Mouse (Mus musculus): Measurements from ENCODE around the gene Sec61a2.

The Sec61a2 gene

DNA sequence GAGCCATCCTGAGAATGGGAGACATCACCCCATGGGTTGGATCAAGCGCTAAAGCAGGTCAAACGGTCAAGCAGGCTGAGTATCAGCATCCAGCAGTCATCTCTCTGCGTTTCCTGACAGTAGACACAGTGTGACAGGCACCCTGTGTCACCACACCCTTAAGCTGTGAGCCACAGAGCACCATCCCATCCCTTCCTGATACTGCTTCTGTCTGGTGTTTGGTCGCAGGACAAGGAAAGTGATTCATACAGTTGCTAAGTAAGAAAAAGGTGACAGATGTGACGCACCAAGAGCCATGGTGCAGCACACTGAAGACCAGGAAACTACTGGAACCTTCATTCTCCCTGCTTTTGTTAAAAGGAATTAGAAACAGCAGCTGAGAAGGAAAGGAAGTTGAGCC lies 6.4 kb downstream of the Sec61a2 start:
- no peak for DNase-seq (ENCODE audit: low read depth, low spot score)

DNA sequence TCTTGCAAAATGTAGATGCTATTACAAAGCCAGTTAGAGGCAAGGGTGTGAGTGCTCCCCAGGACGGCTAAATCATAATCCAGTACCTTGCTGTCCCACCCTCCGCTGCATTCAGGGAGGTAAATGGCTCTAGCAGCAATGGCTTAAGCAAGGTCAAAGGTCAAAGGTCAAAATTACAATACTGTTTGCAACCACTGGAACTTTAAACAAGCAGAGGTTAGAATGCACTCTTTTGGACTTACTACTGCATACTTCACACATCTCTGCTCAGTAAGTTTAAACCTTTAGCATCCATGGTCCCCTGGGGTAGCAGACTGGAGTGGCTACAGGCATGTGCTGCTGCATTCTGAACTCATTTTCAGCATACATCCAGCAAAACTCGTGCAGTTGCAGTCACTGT lies 17.8 kb downstream of the Sec61a2 start:
- no peak for DNase-seq (ENCODE audit: low read depth, low spot score)

DNA sequence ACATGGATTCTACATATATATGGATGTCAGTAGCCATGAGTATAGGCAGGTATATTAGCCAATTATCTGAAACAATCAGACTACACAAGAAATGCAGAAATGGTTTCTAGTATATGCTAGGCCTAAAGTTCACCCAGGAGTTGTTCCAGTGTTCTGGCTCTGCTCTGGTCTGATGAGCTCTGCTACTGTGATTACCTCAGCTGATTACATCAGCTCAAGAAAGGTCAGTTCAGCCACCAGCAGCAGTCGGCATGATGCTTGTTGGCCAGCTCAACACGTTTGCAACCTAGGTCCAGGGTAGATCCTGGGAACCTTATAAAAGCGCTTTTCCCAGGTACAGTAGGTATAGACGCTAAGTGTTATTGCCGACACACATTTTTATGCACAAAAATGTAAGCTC lies 25.5 kb downstream of the Sec61a2 start:
- DNase-seq (ENCODE audit: low read depth, low spot score) = no peak

DNA sequence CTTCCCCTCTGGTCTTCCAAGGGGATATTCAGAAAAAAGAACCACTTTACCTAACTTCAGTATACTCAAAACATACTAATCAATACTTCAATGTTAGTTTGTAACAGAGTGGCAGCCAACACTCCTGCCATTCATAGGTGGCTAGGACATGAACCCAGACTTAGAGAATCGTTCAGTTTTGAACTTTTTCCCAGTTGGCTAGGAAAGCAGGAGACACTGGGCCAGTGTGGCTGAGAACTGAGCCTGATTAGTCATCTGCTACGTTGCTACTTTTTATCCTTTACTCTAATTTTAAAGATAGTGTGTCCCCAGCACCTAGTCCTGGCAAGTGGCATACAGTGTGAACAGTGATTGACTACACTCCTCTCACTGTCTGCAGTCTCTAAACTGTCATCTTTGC lies 27.6 kb downstream of the Sec61a2 start:
- DNase-seq (ENCODE audit: low read depth, low spot score) = peak; percentile 10

DNA sequence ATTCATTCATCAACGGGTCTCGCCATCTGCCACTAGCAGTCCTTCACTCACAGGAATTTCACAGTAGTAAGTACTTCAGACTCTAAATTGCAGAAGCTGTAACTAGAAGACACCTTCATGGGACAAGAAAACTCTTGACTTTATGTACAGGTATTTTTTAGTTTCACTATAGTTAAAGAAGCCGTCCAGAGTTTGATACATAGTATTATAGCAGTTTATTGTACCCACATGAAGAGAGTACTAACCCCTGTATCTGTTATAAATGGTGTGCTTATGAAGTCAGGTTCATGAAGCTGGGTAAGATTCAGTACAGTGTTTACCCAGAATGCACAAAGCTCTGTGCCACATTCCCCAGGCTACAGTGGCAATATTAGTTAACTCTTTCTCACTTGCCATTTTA lies 32.4 kb downstream of the Sec61a2 start, which contains the start of gene Gm13199:
Gene Gm13199 (minus strand): TSS at position 101 of the 400 bp plus-strand sequence.
- no peak for DNase-seq (ENCODE audit: low read depth, low spot score)

DNA sequence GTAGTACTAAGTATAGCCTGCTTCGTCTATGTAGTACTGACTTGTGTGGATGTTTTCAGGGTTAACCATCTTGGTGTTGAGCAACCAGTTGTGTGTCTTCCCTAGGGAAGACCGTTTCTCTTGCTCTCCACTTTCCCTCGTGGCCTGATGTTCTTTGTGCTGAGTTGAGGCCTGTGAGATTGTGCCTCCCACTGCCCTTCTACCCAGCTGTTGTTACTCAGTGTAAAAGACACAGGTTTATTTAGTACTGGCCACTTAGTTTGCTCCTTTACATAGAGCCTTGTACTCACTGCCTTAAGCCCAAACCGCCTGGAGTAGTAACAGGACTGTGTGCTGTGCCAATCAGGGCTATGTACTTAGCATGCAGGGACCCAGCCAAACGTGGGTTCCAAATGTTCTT lies 43.4 kb downstream of the Sec61a2 start:
- no peak for DNase-seq (ENCODE audit: low read depth, low spot score)

DNA sequence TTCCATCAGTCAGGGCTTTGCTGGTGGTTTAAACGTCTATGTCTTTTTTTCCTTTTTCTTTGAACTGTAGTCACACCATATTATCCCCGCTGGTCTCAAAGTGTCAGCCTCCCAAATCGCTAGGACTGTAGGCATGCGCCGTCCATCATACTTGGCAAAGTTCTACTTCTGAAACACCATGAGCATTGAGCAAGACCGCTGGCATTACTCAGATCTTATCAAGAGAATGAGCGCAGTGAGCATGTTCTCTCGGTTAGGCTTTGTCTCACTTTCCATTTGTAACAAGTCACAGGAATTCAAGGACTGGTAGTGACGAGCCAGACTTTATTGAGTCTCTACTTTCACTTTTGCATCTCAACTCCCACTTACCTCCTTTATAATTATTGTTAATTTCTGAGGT lies 44.1 kb downstream of the Sec61a2 start:
- no peak for DNase-seq (ENCODE audit: low read depth, low spot score)

DNA sequence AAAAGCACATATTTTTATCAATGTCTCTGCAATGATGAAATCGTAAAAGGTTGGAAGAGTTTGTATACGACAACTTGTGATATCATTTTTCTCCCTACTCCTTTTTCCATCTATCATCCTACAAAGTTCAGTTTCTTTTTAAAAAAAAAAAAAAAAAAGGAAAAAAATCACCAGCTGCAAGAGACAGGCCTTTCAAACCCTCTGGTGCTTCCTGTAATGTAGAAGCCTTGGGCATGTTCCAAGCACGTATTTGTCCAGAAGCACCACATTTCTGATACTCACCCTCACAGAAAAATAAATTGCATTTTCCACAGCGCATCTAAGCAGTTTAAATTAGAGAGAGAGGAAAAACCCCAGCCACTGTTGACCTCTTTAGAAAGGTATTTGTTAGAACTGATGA lies 49.4 kb downstream of the Sec61a2 start:
- peak; percentile 44 for DNase-seq (ENCODE audit: low read depth, low spot score)

DNA sequence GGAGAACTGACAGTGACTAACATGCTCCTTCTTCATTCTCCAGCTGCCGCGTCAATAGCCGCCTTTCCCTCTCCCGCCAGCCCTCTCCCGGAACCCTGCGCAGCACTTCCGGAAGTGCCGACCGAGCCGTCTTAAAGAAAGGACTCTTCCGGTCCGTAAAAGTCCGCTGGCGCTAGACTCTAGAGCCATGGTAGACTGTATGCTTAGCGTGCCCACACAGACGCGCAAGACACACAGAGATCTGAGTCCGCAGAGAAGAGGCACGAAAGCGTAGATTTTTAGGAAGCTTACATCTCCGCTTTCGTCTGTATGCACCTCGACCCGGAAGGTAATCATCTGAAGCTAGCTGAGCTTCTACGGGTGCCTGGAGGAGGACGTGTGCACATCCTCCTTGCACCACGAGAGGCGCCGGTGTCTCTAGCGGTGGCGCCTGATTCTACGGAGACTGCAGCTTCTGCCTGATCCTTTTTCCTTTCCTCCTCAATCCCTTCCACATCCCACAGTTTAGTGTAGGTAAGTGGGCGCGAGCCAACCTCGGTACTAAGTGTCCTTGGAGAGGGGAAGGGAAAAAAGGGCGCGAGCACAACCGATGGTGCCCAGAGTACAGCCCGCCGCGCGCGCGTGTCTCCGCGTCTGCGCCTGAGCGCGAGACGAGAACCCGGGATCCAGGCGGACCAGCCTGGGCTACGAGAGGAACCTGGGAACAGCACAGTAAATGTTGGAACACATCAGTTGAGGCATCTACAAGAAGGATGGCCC lies 50.2 kb downstream of the Sec61a2 start, which contains the start of the genes Nudt5 and Cdc123:
Gene Nudt5 (plus strand): TSS at position 147 of the 759 bp plus-strand sequence.
Gene Cdc123 (minus strand): TSS at position 292 of the 759 bp plus-strand sequence.
- DNase-seq (ENCODE audit: low read depth, low spot score) = peak; percentile 92

DNA sequence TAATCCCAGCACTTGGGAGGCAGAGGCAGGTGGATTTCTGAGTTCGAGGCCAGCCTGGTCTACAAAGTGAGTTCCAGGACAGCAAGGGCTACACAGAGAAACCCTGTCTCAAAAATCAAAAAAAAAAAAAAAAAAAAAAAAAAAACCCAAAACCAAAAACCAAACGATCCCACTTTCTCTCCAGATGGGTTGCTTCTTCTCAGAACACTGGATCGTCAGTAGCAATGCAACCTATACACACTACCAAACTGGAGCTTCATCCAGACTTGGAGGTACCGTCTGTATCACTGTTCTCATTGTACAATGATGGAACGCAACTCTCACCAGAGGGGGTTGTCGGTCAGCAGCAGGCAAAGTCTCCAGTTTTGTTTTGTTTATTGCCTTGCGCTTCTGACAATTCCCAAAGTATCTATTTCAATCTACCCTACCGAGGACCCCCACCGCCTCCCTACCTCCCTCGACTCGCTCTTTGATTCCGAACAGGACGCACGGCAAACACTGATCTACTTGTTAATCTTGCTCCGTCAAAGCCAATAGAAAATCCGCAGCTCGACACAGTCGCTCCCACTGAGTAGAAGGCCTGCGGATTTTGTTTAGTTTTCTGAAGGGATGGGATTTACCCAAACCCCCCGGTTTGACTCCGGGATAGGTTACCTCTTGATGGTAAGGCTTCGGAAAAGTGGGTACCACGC lies 50.9 kb downstream of the Sec61a2 start:
- no peak for DNase-seq (ENCODE audit: low read depth, low spot score)

DNA sequence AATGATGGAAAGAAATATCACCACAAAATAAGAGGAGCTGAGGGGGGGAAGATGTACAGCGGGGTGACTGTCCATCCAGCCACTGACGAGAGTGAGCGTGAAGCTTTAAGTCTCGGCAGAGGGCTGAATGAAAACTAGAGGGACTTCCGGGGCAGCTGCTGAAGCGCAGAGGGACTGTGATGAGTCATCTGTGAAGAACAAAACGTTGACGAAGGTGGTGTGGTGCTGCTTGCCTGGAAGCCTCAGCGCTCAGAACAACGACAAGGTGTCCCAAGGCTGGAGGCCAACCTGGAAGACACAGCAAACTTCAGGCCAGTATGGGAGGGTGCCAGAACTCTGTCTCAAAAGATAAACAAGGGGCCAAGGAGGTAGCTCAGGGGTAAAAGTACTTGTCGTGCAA lies 54.4 kb downstream of the Sec61a2 start:
- no peak for DNase-seq (ENCODE audit: low read depth, low spot score)

DNA sequence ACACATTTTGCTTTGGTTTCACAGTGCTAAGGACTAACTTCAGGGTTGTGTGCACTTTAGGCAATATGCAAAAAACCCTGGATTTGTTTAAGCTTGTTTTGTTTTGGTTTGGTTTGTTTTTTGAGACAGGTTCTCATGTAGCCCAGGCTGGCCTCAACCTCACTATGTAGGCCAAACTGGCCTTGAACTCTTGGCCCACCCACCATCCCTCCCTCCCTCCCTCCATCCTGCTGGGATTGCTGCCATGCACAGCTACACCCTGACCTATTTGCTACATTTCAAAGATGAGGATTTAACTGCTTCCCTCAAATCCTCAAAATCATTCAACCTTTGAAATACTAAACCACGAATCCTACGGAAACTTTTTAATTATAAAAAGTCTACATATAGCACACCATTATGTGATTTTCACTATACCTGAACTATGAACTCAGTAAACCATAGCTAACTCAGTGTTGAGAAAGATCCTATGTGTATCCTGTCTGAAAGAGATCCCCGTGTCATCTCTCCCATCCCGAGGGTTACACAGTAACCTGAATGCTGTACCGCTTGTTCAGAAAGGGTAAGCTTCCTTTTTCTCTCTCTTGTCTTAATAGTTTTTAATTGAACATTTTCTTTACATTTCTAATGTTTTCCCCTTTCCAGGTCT lies 69.8 kb downstream of the Sec61a2 start:
- DNase-seq (ENCODE audit: low read depth, low spot score) = no peak

DNA sequence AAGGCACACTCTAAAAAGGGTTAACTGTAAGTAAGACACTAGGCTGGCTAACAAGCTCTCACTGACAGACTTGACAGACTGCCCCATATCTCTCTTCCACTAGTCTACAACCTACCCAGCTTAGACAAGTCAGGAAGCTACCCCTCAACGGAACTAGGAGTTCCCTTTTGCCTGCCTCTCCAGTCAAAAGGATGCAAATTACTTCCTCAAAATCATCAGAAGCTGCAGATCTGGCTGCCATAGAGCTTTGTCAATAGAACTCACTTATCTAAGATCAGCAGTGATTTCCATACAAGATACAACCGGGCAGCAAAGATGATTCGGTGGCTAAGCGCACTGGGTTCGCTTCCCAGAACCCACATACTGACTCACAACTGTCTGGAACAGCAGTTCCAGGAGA lies 70.5 kb downstream of the Sec61a2 start:
- no peak for DNase-seq (ENCODE audit: low read depth, low spot score)

DNA sequence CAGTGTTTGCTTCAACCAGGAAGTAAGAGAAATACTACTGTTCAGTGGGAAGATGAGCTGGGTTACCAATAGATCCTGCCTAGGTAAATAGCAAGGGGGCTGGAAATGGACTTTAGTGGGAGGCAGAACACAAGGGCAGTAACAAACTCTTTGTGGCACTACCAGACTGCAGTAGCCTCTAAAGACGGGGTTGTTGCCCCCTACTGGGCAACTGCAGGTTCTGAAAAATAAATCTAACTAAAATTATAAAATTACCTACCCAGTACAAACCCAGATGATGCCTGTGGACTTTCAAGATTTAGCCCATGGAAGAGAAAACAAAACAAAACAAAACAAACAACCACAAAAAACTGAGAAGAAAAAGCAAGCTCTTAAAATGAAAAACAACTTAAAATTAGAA lies 71.0 kb downstream of the Sec61a2 start:
- DNase-seq (ENCODE audit: low read depth, low spot score) = peak; percentile 42

DNA sequence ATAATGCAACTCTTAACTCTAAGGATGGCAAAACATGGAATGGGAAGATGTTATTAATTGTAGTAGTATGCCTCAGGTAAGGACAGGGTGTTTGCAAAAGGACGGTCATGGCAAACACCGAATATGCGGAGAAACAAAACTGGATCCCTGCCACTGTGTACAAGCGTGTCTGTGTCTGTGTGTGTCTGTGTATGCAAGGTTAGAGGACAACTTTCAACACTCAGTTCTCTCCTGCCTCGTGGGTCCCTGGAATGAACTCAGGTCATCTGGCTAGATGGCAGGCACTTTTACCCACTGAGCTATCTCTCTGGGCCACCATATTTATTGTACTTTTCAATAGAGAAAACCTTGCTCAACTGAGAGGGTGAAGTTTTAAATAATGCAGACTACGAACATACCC lies 72.8 kb downstream of the Sec61a2 start:
- no peak for DNase-seq (ENCODE audit: low read depth, low spot score)

DNA sequence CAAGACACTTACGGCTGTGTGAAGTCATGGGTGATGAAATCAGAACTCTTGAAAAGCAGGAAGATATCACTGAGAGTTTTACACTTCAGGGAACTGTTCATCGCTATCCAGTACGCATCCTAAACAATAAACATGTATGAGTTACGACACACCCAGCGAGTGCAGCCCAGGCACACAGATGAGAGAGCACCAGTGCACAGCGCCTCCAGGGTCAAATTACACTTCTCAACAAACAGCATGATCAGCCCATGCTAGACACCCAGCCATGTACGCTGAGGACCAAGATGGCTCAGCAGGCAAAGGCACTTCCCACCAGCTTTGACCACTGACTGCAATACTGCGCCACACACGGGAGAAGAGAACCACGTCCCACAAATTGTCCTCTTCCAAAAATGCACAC lies 74.0 kb downstream of the Sec61a2 start:
- no peak for DNase-seq (ENCODE audit: low read depth, low spot score)

All from 3T3-L1 (cell line).